Mouse (Mus musculus) heart, embryonic 12.5 days (tissue): ENCODE measurements around the gene Gm4187. TPM values are rescaled to one million over a fixed set of nuclear protein-coding genes. Genes with fewer than 3 reads are reported as not detected.
"Not testable (repeated sequence)": the region's sequence is repeated elsewhere in the genome, so short reads cannot be mapped to it uniquely, and the experiment has no call there.

ENCODE experiments used
- ATAC-seq: fragments of 200-750 bp; cut with Nextera tagmentation; 2 replicates; pipeline ENCODE4 v1.8.0; 2017; ENCODE audit warnings: moderate TSS enrichment, moderate library complexity; ENCODE audit not compliant: insufficient number of reproducible peaks, low FRiP score
- H3K27ac ChIP-seq: fragments of 300-500 bp; sonication (generic); 2 replicates; pipeline ENCODE4 v1.5.1; 2016; ENCODE audit warnings: mild to moderate bottlenecking, moderate library complexity; ENCODE audit not compliant: poor library complexity, severe bottlenecking
- H3K27me3 ChIP-seq: fragments of 300-500 bp; sonication (generic); replicated peaks from 2 replicates; pipeline ENCODE4 v1.6.1; 2016; ENCODE audit warnings: mild to moderate bottlenecking, moderate library complexity
- H3K36me3 ChIP-seq: fragments of 300-500 bp; sonication (generic); 2 replicates; pipeline ENCODE4 v1.6.1; 2016; ENCODE audit warnings: mild to moderate bottlenecking, moderate library complexity
- H3K4me1 ChIP-seq: fragments of 300-500 bp; sonication (generic); replicated peaks from 2 replicates; pipeline ENCODE4 v1.6.1; 2016; ENCODE audit warnings: mild to moderate bottlenecking
- H3K4me2 ChIP-seq: fragments of 300-500 bp; sonication (generic); 2 replicates; pipeline ENCODE4 v1.6.1; 2016; ENCODE audit warnings: mild to moderate bottlenecking, moderate library complexity
- H3K4me3 ChIP-seq: fragments of 300-500 bp; sonication (generic); 2 replicates; pipeline ENCODE4 v1.5.1; 2016; ENCODE audit warnings: mild to moderate bottlenecking
- H3K9ac ChIP-seq: fragments of 300-500 bp; sonication (generic); 2 replicates; pipeline ENCODE4 v1.6.1; 2016; ENCODE audit warnings: mild to moderate bottlenecking, moderate library complexity
- H3K9me3 ChIP-seq: fragments of 300-500 bp; sonication (generic); replicated peaks from 2 replicates; pipeline ENCODE4 v1.6.1; 2016; ENCODE audit warnings: mild to moderate bottlenecking, moderate library complexity
- WGBS: fragments of 180-500 bp; shearing (Covaris S2); methylation state at CpG from one replicate; pipeline ENCODE4 v1.1.7; 2016; 5-methylcytosine and 5-hydroxymethylcytosine counted together
- polyA plus RNA-seq: library from polyadenylated mRNA; unstranded; fragments of >200 nt; fragmentation: Nextera tagmentation; extraction: Ambion mirVana; gene quantifications from 2 replicates; pipeline ENCODE4 v1.2.1, GENCODE M21; 2016

Gene Gm4187
- polyA plus RNA-seq, result not detected in 2 replicates

DNA sequence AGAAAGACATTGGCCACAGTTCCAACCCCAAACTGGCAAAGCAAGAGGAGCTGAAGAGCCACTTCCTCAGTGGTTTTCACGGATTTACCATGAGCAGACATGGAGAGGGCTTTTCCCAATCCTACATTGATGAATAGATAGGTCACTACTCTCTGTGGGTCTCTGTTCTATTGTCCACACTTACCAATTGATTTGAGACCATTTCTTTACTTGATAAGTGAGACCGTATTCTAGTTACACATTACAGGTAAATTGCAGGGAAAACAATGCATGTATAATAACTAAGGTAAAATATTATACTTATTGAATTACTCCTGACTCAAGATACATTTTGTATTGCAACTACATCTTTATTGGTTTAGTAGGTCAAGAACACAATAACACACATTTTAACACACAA, at the start of gene Gm4187:
Gm4187 (minus strand) TSS at position 101 of the 400 bp plus-strand sequence.
- H3K4me1 ChIP-seq, H3K27ac ChIP-seq, H3K9ac ChIP-seq, H3K9me3 ChIP-seq, H3K27me3 ChIP-seq, H3K4me3 ChIP-seq, ATAC-seq, H3K4me2 ChIP-seq, H3K36me3 ChIP-seq: not testable (repeated sequence)
- WGBS, result no CpG with 5 or more reads among the region's 2 CpGs

DNA sequence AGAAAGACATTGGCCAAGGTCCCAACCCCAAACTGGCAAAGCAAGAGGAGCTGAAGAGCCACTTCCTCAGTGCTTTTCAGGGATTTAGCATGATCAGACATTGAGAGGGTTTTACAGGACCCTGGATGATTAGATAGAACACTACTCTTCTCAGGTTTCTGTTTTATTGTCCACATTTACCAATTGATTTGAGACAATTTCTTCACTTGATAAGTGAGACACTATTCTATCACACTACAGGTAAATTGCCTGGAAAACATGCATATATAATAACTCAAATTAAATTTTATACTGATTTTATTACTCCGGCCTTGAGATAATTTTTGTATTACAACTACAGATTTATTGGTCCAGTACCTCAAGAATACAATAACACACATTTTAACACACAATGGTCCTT, 41.4 kb upstream of the Gm4187 start, which contains the start of gene Gm8660:
Gm8660 (minus strand) TSS at position 101 of the 400 bp plus-strand sequence.
- not testable (repeated sequence) for H3K4me2 ChIP-seq, H3K9me3 ChIP-seq, H3K27ac ChIP-seq, H3K36me3 ChIP-seq, H3K4me1 ChIP-seq, H3K4me3 ChIP-seq, ATAC-seq, H3K27me3 ChIP-seq, H3K9ac ChIP-seq
- WGBS, result no CpG with 5 or more reads among the region's 1 CpGs

Other genes with a start within 250 kb of the Gm4187 start
- not detected in 2 replicates for gene Gm16451, start 211.5 kb downstream of the Gm4187 start, polyA plus RNA-seq
- gene Gm10666, start 195.0 kb downstream of the Gm4187 start, polyA plus RNA-seq, result not detected in 2 replicates
- gene Vmn1r142, start 165.7 kb downstream of the Gm4187 start, polyA plus RNA-seq, result not detected in 2 replicates
- not detected in 2 replicates for gene Vmn1r143, start 140.3 kb downstream of the Gm4187 start, polyA plus RNA-seq
- not detected in 2 replicates for gene Gm8653, start 128.5 kb downstream of the Gm4187 start, polyA plus RNA-seq
- gene Gm8453, start 100.2 kb downstream of the Gm4187 start, polyA plus RNA-seq, result not detected in 2 replicates
- not detected in 2 replicates for gene Gm8660, start 41.3 kb upstream of the Gm4187 start, polyA plus RNA-seq
- gene Vmn1r148, start 83.9 kb upstream of the Gm4187 start, polyA plus RNA-seq, result not detected in 2 replicates
- not detected in 2 replicates for gene Vmn1r149, start 108.5 kb upstream of the Gm4187 start, polyA plus RNA-seq
- gene Gm10665, start 134.4 kb upstream of the Gm4187 start, polyA plus RNA-seq, result not detected in 2 replicates
- gene Vmn1r151, start 170.0 kb upstream of the Gm4187 start, polyA plus RNA-seq, result not detected in 2 replicates
- gene Vmn1r152, start 193.2 kb upstream of the Gm4187 start, polyA plus RNA-seq, result not detected in 2 replicates
- gene Gm8677, start 205.2 kb upstream of the Gm4187 start, polyA plus RNA-seq, result not detected in 2 replicates
- not detected in 2 replicates for gene Gm4201, start 235.6 kb upstream of the Gm4187 start, polyA plus RNA-seq